Mouse (Mus musculus) hematopoietic stem cell, adult 5-6 weeks (primary cell): Measurements from ENCODE around the gene Sept11. TPM values are rescaled to one million over a fixed set of nuclear protein-coding genes. Genes with fewer than 3 reads are reported as not detected.

Source experiments
- ATAC-seq, 2 experiments: fragments of 125-278 bp in 1 of 2; replicated peaks in 1 of 2; 2 replicates each; pipeline ENCODE4 v1.8.0; 2016 to 2017; ENCODE audit warnings: inconsistent platforms in 2 of 2, mild to moderate bottlenecking in 2 of 2, moderate number of reproducible peaks in 2 of 2, low read depth in 1 of 2, moderate TSS enrichment in 1 of 2; ENCODE audit not compliant: low FRiP score in 2 of 2, poor library complexity in 2 of 2, severe bottlenecking in 2 of 2, insufficient read depth in 1 of 2, low TSS enrichment in 1 of 2
- total RNA-seq: library from RNA; stranded (forward); fragments of 172-1452, 232-1000 nt; gene quantifications from 2 replicates; pipeline ENCODE4 v1.2.3, GENCODE M21; 2017

Sept11 gene
- total RNA-seq, 1 experiment from 2014 or later, result 59.0 TPM

DNA sequence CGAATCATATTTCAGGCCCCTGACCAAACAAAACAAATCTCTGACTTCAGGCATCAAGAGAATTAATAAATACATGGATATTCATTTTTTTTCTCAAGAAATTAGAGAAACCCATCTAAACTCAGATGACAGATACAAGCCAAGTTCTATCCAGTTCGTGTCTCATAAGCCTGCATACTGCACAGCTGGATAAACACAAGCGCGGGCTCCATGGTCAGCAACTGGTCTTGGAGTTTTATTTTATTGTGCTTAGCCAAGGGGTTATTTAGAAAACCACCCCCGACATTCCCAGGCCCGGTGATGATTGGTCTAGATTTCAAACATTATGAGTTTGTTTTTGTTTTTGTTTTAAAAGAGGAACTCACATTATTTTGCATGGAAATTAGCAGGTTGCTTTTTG is 21.8 kb downstream of the Sept11 start:
- no peak for ATAC-seq

DNA sequence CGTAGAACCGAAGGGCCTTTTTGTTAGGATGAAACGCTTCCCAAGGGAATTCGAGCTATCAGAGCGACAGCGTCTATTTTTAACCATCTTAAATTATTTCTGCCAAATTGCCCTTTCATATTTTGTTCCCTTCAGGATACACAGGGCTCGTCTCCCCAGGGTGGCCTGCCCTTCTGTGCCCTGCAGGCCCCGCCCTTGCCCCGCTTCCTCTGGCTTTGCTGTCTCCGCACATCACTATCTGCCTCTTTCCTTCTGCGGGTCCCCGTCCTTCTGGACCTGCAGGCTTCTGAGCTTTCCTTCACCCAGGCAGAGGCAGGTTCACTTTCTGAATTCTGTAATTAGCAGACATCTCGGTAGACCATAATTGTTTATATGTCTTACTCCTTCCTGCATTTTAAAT is 22.6 kb downstream of the Sept11 start:
- ATAC-seq, result no peak

DNA sequence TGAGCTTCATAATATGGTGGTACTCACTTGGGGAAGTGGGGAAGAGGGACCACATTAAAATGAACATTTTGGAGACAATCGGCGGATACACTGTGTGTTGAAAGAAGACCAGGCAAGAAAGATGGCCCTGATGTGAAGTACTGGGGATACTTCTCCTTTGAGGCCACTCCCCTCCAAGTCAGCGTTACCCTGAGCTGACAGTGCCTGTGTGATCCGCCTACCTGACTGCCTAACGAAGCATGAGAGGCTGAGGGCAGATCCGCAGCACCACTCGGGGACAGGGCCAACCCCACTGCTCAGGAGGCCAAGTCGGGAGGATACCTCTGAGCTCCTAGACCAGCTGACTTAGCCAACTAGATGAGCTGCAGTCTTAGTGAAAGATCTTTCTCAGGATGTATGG is 24.4 kb downstream of the Sept11 start:
- ATAC-seq, result 0 out of 4 replicates have a peak, but pooled peaks of 1 of the 2 experiments have one; percentile 27

DNA sequence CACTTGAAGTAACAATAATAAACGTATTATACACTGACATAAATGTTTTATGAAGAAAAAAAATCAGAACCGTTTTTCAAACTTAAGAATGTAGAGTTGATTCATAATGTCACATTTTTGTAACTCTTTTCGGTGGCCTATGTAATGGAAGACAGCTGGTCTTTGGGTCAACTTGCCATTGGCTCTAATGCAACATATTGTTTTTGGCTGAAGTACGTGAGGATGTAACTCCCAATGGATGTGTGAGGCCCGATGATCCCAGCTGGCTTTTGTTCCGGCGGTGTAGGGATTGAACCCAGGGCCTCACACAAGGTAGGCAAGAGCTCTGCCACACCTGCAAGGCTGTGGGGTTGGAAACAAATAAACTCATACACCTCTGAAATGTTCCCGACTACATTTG is 28.4 kb downstream of the Sept11 start:
- no peak for ATAC-seq

DNA sequence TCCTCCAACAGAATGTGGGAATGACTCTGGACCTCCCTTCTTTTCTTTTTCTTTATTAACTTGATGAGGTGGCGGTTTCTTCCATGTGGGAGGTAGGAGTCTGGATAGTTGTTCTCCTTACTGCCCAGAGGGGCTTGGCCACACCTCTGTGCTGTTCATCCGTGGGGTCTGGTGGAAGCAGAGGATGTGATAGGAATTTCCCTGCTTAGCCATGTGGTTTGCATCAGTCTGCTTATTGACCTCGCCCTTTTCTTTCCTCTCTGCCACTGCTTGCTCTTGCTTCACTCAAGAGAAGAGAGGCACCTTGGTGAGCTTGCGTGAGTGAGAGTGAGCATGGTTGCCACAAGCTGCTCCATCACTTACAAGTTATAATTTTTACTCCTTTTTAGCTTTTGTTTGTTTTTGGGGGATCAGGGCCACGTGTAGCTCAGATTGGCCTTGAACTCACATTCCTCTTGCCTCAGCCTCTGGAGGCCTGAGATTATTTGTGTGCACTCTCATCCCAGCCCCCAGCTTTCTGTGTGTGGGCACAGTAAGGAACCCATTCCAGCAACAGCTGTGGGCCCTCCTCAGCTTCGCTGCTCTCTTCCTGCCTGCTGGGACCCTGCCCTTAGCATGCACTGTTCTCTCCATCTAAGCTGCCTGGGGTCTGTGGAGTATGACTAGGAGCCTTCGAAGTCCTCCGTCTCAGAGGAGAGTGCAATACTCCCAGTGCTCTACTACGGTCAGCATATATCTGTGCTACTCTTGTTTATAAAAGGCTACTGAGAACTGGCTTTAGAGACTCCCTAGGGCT is 31.0 kb downstream of the Sept11 start:
- ATAC-seq, result no peak

DNA sequence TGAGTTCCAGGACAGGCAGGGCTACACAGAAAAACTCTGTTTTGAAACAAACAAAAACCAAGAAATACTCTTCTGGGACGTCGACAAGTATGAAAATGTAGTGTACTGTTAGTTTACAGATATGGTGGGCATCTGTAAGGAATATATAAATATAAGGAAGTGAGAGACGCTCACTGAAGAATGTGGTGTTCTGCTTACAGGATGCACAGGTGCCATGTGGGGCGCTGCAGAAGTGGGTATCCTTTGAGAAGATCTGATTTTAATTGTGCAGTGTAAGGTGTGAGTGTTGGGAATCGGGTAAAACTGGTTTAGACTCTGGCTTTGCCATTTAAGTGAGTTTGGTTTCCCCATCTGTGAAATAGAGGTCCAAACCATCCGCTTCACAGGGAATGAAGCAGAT is 32.1 kb downstream of the Sept11 start:
- no peak for ATAC-seq

DNA sequence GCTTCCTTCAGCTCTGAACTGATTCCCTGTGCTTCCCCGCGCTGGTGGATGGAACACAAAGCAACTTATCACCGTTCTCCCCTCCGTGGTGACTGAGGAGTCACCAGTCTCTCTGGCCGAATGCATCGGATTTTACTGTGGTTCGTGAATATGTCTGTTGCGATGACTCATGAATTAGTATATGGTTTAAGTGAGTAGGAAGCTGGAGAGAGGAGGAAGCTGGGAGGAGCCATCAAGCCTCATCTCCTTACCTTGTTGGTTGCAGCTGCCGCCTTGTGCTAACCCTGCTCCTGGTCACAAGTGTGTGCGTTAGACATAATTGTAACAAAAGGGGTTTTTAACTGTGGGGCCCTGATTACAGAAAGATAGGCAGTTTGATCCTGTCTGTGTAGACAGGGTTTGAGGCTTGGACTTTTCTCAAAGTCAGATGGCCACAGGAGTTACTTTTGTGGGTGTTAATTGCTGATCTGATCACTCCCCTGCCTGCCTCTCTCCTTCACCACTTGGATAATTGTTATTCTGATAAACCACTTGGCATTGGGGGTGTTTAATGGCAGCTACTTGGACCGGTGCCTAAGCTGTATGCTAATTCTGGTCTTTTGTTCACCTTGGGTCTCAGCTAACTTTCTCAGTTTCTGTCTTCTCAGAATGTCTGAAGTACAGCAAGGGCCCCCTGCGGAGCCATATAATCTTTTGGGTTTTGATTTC is 33.1 kb downstream of the Sept11 start:
- ATAC-seq, result no peak

DNA sequence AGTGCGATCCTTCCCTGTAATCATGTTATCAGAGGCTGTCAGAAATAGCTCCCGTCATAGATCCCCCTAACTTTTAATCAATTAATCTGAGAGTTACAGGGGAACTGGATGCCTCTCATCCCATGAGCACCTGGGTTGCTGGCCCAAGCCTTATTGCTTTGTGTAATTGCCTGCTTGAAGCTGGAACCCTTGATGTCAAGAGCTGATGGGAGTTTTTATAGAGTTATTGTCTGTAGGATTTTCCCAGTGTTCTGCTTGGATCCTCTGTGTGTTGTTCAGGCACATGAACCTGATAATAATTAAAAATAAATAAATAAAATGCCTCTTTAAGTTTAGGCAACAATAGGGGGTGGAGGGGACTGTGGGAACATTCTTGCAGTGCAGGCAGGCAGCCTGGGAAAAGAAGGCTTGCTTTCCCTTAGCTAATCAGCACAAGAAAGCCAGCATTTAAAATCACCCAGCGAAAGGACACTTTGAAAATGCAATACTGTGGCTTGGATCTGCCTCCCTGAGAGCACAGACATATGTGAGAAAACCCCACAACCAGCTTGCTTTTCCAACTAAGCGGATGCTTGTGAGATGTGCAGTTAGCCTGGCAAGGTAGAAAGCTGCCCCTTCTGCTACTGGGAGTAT is 33.8 kb downstream of the Sept11 start:
- no peak for ATAC-seq

DNA sequence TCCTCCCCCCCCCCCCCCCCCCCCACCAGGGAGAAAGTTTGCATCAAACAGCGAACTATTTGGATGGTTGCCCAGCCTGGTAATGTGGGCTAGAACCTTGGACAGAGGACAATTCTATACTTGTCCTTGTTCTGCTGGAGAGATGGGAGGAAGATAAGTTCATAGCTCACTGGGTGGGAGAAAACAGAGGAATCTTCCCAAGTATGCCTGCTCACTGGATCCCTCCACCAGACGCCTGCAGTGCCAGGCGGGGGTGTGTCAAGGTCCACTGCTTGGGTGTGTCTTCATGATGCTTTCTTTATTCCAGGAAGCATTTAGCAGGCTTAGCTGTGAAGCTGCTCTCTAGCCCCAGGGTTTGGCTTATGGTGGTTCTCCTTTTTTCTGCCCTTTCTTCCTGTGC is 34.5 kb downstream of the Sept11 start:
- peak; percentile 88 to 89 for ATAC-seq

DNA sequence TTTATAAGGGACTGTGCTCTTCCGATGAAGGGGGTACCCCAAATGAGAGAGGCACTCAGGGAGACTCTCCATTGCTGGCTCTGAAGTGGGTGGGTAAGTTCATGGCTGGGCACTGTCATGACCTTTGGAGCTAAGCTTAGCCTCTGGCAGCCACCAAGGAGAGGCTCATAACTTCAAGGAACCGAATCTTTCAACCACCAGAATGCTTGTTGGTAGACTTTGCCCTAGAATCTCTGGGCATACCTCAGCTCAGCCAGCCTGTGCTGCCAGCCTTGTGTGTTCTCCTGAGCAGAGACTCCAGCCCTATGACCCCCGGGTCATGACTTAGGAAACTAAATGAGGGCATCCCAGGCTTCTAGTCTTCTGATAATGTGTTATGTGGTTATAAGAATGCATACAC is 35.5 kb downstream of the Sept11 start:
- no peak for ATAC-seq

DNA sequence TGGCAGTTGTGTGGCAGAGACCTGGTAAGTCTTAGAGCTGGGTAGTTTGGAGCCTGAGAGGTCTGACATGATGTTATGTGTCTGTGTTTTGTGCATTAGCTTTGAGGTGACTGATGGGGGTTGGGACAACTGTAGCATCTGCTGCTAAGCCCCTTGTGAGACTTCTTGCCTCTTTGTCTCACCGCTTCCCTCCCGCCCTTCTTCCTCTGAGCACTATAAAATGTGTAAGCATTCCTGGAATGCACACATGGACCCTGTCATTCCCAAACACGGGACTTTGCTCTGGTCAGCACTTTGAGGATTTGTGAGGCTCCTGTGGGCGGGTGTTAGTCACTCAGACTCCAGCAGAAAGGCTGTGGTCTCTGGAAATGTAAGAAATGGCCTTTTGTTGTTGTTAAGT is 36.7 kb downstream of the Sept11 start:
- ATAC-seq, result no peak

DNA sequence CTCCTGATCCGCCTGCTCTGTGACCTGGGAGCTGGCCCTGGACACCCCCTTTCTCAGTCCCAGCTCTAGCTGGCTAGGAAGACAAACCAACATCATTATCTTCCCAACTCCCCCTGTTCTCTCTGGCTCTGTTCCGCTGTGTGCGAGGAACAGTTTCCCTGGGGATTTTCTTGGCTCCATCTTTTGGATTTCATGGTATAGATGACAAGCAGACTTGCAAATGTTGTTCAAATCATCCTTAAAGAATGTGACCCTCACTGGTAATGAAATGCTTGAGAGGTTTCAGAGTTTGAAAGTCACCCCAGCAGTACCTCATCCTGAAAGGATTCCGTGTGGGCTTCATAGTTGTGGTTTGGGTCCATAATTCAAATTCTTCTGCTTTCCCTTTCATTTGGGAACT is 38.2 kb downstream of the Sept11 start:
- no peak for ATAC-seq

DNA sequence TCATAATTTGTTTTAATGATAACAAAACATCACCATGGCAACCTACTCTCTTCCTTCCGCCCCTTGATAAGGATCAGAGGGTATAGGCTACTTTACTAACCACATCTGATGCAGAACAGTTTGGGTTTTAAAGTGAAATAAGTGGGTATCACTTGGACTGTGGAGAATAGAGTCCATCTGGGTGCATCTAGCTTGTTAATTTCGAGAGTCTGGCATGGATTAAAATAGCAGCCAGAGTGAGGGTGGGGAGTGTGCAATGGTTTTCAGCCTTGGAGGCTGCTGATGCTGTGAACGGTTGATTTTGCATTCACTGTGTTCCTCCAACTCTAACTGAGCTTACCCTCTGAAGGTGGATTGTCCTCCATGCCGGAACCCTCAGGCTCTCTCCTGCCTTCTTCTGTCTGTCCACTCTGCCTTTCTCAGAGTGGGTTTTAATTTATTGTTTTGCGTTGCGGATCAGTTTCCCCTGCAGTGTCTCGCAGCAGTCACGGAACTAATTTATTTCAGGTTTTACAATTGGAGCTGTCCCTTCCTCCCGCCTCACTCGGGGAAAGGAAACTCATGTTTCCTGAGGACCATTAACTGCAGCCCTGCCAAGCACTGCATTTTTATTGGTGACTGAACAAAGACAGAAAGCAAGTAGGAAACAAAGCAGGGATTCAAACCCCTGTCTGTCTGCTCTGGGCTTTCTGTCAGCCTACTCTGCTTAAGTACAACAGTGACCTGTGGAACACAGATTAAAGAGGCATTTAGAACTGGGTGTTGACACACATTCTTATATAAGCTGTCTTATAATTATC is 40.4 kb downstream of the Sept11 start:
- ATAC-seq, result peak; percentile 13 to 21; a peak in 3 of 4 replicates

DNA sequence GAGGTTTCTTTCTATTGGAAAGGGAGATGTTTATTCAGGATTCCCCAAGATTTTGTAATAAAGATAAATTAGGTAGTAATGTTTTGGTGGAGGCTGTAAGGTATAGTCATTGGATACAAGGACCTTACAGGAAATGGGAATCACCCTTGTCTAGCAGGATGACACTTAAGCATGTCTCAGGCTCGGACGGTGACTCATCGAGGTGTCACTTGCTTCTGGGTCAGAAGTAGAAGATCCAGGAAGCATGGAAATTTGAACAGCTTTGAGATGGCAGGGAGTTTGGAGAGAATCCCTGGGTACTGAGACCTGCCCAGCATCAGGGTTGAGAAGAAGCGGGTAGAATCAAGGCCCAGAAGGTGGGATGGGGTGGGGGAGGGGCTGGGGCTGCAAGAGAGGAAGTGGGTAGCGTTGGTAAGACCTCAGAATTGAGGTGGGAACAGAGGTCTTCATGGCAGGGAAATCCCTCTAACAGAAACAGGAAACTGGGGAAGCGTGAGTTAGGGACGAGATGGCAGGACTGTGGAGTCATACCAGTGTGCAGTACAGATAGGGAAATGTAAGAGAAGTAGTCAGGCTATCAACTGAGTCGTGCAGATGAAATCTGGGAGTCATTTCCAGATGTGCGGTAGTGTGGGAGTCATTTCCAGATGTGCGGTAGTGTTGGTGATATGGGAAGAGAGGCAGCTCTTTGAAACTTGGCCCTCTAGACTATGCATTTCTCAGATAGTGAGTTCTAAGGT is 42.3 kb downstream of the Sept11 start:
- ATAC-seq, result peak; percentile 35 to 54

DNA sequence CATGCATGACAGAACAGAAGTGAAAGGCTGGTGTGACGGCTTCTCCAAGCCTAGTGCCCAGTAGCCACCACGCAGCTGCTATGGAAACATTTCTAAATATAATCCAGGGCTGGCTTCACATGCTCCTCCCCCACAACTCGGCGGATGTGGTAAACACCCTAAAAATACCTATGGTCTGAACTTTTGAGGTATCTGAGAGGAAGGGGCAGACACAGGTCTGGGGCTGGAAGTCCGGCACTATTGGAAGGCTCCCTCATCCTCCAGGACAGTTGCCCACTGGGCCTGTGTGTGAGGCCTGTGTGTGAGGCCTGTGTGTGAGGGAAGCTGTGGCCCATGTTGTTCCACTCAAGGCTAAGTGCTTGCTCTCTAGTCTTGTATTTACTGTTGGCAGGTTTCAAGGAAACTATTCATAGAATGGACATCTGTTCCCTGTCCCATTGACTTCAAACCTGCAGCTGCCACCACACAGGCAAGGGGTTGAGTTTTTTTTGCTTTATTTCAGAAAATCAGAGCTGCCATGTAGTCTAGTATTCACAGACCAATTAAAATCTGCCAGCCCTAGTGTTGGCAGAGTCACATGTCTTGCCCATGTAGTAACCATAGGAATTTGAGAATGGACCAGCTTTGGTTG is 43.8 kb downstream of the Sept11 start:
- ATAC-seq, result peak; percentile 76 to 77

DNA sequence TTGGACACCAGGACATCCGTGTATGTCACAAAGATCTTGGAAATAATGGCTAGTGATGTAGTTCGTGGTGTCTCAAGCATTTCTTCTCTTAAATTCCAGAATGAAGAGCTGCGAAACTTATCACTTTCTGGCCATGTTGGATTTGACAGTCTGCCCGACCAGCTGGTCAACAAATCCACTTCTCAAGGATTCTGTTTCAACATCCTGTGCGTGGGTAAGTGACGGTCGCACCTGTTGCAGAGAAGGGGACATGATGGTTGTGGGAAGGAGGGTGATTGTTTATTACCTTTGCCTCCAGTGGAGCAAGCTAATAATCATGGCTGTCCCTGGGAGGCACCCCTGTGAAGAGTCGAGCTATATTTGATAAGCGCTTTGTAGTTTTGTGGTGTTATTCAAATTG is 46.1 kb downstream of the Sept11 start:
- no peak for ATAC-seq

DNA sequence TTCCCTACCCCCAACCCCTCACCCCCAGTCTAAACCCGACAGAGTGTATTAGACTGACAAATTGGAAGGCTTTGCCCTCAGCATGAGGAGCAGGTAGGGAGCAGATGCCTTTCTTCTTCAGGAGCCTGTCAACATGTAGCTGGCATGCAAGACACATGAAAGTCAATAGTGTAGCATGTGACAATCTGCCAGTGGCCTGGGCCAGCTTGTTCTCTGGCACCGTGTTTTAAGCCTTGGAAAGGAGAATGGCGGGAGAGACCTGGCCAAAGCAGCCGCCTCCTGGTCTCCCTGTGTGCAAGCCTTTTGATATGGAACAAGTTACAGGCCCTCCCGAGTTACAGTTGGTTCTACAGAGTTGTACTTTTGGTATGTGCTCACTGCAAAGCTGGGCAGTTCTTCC is 47.5 kb downstream of the Sept11 start:
- no peak for ATAC-seq
